Mouse (Mus musculus): ENCODE data around the gene Jmjd1c. TPM values are rescaled to one million over a fixed set of nuclear protein-coding genes. Genes with fewer than 3 reads are reported as not detected.

Jmjd1c gene
- polyA plus RNA-seq, 1 experiment from 2014 or later: 10.3 TPM

DNA sequence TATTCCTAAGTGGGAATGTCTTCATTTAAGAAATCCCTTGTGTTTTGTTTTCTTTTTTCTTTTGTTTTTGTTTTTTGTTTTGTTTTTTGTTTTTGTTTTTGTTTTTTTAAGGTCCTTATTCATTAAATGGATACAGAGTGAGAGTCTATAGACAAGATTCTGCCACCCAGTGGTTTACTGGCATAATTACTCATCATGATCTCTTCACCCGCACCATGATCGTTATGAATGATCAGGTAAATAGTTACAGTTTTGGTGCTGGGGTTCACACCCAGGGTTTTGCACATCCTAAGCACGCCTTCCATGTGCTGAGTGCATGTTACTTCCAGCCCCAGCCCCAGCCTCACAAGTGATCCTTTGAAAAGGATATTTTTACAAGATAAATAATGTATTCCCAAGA is 120.9 kb downstream of the Jmjd1c start:
- no peaks in the 10 kb centered on the region for H3K9me3 ChIP-seq (replicated peaks)
- no peak for ATAC-seq (ENCODE audit: insufficient read depth)
- H3K36me3 ChIP-seq (replicated peaks): peaks cover 39% of the 10 kb centered on the region
- no peak overlapping the region for H3K27ac ChIP-seq (replicated peaks)
- H3K9ac ChIP-seq: no peak overlapping the region
- no peak overlapping the region for H3K4me2 ChIP-seq
- H3K4me1 ChIP-seq (replicated peaks): peaks cover 3% of the 10 kb centered on the region; the same call in 1 of the 2 replicates
- H3K4me3 ChIP-seq (replicated peaks): no peak overlapping the region
- H3K27me3 ChIP-seq: no peaks in the 10 kb centered on the region
- WGBS (ENCODE audit: insufficient replicate concordance): 80% methylated on average over 3 of the region's 3 CpGs

DNA sequence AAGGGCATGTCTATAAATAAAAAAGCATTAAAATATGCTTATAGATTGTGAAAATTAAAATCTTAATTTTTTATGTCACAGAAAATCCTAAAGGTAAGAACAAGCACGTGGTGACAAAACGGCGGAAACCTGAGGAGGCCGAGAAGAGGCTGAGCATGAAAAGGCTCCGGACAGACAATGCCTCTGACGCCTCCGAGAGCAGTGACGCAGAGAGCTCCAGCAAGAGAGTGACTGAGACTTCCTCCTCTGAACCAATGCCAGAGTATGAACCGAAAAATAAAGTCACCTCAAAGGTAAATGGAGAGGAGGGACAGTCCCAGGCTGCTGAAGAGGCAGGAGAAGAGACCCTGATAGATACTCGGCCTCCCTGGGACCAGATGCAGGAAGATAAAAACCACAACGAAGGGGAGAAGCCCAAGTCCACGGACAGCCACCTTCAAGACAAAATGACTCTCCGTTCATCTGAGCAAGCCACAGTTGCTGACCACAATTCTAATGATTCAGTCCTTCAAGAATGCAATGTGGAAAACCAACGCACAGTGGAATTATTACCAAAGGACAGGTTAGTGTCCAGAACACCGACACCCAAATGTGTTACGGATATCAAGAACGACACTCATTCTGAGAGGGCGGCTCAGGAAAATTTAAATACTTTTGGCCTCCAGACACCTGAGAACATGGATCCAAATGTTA is 123.1 kb downstream of the Jmjd1c start:
- H3K9me3 ChIP-seq (replicated peaks): no peaks in the 10 kb centered on the region
- H3K4me2 ChIP-seq: no peak overlapping the region
- H3K9ac ChIP-seq: no peak overlapping the region
- peaks cover 51% of the 10 kb centered on the region for H3K36me3 ChIP-seq (replicated peaks)
- H3K27ac ChIP-seq (replicated peaks): no peak overlapping the region
- H3K4me1 ChIP-seq (replicated peaks): peaks cover 3% of the 10 kb centered on the region; the same call in 1 of the 2 replicates
- no peak for ATAC-seq (ENCODE audit: insufficient read depth)
- no peak overlapping the region for H3K4me3 ChIP-seq (replicated peaks)
- no peaks in the 10 kb centered on the region for H3K27me3 ChIP-seq
- 75% methylated on average over 18 of the region's 18 CpGs for WGBS (ENCODE audit: insufficient replicate concordance)

DNA sequence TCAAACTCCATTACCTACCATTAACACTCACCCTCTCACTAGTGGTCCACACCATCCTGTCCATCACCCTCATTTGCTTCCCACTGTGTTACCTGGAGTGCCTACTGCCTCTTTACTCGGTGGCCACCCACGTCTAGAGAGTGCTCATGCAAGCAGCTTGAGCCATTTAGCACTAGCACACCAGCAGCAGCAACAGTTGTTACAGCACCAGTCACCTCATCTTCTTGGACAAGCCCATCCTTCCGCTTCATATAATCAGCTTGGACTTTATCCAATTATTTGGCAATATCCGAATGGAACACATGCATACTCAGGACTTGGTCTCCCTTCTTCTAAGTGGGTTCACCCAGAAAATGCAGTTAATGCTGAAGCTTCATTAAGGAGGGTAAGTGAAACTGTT is 124.3 kb downstream of the Jmjd1c start:
- H3K9ac ChIP-seq: no peak overlapping the region
- H3K27ac ChIP-seq (replicated peaks): no peak overlapping the region
- H3K4me1 ChIP-seq (replicated peaks): no peaks in the 10 kb centered on the region
- H3K4me2 ChIP-seq: no peak overlapping the region
- H3K36me3 ChIP-seq (replicated peaks): peaks cover 60% of the 10 kb centered on the region
- H3K4me3 ChIP-seq (replicated peaks): no peak overlapping the region
- no peak for ATAC-seq (ENCODE audit: insufficient read depth)
- 71% methylated on average over 4 of the region's 4 CpGs for WGBS (ENCODE audit: insufficient replicate concordance)
- no peaks in the 10 kb centered on the region for H3K27me3 ChIP-seq
- H3K9me3 ChIP-seq (replicated peaks): no peaks in the 10 kb centered on the region

DNA sequence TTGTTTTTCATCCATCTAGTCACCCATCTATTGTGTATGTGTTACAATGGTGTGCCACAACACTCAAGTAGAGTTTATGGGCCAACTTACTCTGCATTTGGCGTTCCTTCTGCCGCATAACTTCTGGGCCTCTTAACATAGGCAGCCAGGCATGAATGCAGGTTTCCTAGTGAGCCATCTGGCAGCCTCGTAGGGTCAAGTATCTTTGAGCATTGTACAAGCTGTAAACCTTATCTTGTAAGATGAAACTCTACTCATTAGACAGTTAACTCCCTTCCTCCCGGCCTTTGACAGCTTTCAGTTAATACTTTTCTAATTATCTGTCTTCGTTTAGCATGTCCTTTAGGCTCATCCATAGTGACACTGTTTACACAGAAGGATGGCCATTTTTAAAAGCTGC is 125.4 kb downstream of the Jmjd1c start:
- peaks cover 71% of the 10 kb centered on the region for H3K36me3 ChIP-seq (replicated peaks)

DNA sequence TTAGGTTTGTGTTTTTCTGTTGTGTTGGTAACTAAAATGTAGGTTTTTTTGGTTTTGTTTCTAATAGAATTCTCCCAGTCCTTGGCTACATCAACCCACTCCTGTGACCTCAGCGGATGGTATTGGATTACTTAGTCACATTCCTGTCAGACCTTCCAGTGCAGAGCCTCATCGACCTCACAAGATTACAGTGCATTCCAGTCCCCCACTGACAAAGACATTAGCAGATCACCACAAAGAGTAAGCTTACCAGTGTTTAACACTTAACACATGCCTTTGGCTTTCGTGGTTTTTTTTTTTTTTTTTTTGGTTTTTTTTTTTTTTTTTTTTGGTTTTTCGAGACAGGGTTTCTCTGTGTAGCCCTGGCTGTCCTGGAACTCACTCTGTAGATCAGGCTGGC is 128.0 kb downstream of the Jmjd1c start:
- no peak for ATAC-seq (ENCODE audit: insufficient read depth)

More for the DNA sequence above, 125.4 kb downstream of the Jmjd1c start:
- Histone ChIP-seq H3K4me2 (no peak overlapping the region), H3K4me3 (replicated peaks) (no peak overlapping the region), H3K9me3 (replicated peaks) (no peaks in the 10 kb centered on the region), H3K27me3 (no peaks in the 10 kb centered on the region), H3K9ac (no peak overlapping the region), H3K27ac (replicated peaks) (no peak overlapping the region), H3K4me1 (replicated peaks) (no peaks in the 10 kb centered on the region)
- 40% methylated on average over 5 of the region's 5 CpGs for WGBS (ENCODE audit: insufficient replicate concordance)
- ATAC-seq (ENCODE audit: insufficient read depth): no peak

DNA sequence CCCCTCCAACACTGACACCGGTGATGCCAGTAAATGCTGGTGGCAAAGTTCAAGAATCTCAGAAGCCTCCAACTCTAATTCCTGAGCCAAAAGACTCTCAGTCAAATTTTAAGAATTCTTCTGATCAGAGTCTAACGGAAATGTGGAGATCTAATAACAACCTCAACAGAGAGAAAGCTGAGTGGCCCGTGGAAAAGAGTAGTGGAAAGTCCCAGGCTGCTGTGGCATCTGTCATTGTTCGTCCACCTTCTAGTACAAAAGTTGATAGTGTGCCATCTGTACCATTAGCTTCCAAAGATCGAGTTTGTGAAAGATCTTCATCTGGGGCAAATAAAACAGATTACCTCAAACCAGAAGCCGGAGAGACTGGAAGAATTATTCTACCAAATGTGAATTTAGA is 129.6 kb downstream of the Jmjd1c start:
- no peaks in the 10 kb centered on the region for H3K4me1 ChIP-seq (replicated peaks)
- H3K27ac ChIP-seq (replicated peaks): no peak overlapping the region
- no peaks in the 10 kb centered on the region for H3K9me3 ChIP-seq (replicated peaks)
- H3K27me3 ChIP-seq: no peaks in the 10 kb centered on the region
- no peak for ATAC-seq (ENCODE audit: insufficient read depth)
- no peak overlapping the region for H3K4me2 ChIP-seq
- H3K36me3 ChIP-seq (replicated peaks): peaks cover 68% of the 10 kb centered on the region
- H3K9ac ChIP-seq: no peak overlapping the region
- 77% methylated on average over 6 of the region's 6 CpGs for WGBS (ENCODE audit: insufficient replicate concordance)
- no peak overlapping the region for H3K4me3 ChIP-seq (replicated peaks)

More for the DNA sequence above, 128.0 kb downstream of the Jmjd1c start:
- Histone ChIP-seq H3K27me3 (no peaks in the 10 kb centered on the region), H3K27ac (replicated peaks) (no peak overlapping the region), H3K4me2 (no peak overlapping the region), H3K4me1 (replicated peaks) (no peaks in the 10 kb centered on the region), H3K9ac (no peak overlapping the region), H3K36me3 (replicated peaks) (peaks cover 70% of the 10 kb centered on the region), H3K9me3 (replicated peaks) (no peaks in the 10 kb centered on the region), H3K4me3 (replicated peaks) (no peak overlapping the region)
- 63% methylated on average over 3 of the region's 4 CpGs for WGBS (ENCODE audit: insufficient replicate concordance)

DNA sequence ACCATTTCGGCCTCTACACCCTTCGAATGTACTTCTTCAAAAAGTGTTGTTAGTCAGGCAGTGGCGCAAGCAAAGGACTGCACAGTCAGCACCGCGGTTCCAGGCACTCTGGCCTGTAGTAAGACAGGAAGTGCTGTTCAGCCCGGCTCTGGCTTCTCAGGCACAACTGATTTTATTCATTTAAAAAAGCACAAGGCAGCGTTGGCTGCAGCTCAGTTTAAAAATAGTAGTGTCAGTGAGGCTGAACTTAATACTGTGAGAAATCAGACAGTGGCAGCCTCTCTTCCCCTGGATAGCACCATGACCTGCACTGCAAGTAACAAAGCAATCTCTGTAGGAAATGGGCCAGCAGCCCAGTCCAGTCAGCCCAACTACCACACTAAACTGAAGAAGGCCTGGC is 130.2 kb downstream of the Jmjd1c start:
- WGBS (ENCODE audit: insufficient replicate concordance): 41% methylated on average over 7 of the region's 7 CpGs

DNA sequence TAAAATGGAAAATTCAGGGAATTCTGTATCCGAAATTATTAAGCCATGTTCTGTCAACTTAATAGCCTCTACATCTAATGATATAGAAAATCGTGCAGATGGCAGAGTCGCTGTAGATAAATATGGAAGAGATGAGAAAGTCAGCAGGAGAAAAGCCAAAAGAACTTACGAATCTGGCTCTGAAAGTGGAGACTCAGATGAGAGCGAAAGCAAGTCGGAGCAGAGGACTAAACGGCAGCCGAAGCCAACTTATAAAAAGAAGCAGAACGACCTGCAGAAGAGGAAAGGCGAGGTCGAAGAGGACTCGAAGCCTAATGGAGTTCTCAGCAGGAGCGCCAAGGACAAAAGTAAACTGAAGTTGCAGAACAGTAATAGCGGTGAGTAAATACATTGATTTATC is 130.6 kb downstream of the Jmjd1c start:
- Histone ChIP-seq H3K4me1 (replicated peaks) (no peaks in the 10 kb centered on the region), H3K27ac (replicated peaks) (no peak overlapping the region), H3K27me3 (no peaks in the 10 kb centered on the region), H3K9ac (no peak overlapping the region), H3K4me2 (no peak overlapping the region), H3K4me3 (replicated peaks) (no peak overlapping the region), H3K9me3 (replicated peaks) (no peaks in the 10 kb centered on the region), H3K36me3 (replicated peaks) (peaks cover 73% of the 10 kb centered on the region)
- WGBS (ENCODE audit: insufficient replicate concordance): 81% methylated on average over 14 of the region's 14 CpGs
- ATAC-seq (ENCODE audit: insufficient read depth): no peak

More for the DNA sequence above, 130.2 kb downstream of the Jmjd1c start:
- ATAC-seq (ENCODE audit: insufficient read depth): no peak
- Histone ChIP-seq H3K4me2 (no peak overlapping the region), H3K36me3 (replicated peaks) (peaks cover 70% of the 10 kb centered on the region), H3K9ac (no peak overlapping the region), H3K4me3 (replicated peaks) (no peak overlapping the region), H3K9me3 (replicated peaks) (no peaks in the 10 kb centered on the region), H3K4me1 (replicated peaks) (no peaks in the 10 kb centered on the region), H3K27ac (replicated peaks) (no peak overlapping the region), H3K27me3 (no peaks in the 10 kb centered on the region)

DNA sequence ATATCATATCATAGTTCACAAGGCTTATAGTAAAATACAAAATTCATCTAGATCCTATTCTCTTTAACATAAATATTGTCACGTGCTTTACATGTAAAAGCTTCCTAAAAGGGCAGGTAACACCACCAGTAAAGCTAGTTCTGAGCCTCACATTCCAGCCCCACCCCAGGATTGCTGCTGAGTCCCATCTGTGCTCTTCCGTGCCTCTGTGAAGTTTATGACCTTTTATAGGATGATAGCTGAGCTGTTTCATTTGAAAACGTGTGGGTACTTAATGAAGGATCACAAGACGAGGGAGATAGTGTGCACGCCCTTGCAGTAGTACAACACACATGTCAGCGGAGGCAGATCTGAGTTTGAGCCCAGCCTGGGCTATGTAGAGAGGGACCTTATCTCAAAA is 134.5 kb downstream of the Jmjd1c start:
- H3K9me3 ChIP-seq (replicated peaks): no peaks in the 10 kb centered on the region
- no peak overlapping the region for H3K4me2 ChIP-seq
- H3K4me3 ChIP-seq (replicated peaks): no peak overlapping the region
- H3K27me3 ChIP-seq: no peaks in the 10 kb centered on the region
- peaks cover 78% of the 10 kb centered on the region for H3K36me3 ChIP-seq (replicated peaks)
- no peaks in the 10 kb centered on the region for H3K4me1 ChIP-seq (replicated peaks)
- H3K27ac ChIP-seq (replicated peaks): no peak overlapping the region
- no peak for ATAC-seq (ENCODE audit: insufficient read depth)
- WGBS (ENCODE audit: insufficient replicate concordance): 73% methylated on average over 6 of the region's 6 CpGs
- no peak overlapping the region for H3K9ac ChIP-seq

DNA sequence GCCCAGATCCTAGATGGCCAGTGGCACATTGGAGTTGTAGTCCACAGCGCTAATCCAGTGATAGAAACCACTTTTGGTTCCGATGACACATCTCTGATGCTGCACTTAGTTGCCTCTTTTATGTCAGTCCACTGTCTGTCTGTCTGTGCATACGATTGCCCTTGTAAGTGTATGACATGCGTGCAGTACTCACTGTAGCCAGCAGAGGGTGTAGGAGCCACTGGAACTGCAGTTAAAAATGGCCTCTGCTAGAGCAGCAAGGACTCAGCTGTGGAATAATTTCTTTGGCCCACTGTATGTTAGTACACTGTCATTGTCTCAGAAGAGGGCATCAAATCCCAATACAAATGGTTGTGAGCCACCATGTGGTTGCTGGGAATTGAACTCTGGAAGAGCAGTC is 151.2 kb downstream of the Jmjd1c start:
- Histone ChIP-seq H3K27me3 (no peaks in the 10 kb centered on the region), H3K36me3 (replicated peaks) (peaks cover 75% of the 10 kb centered on the region), H3K4me3 (replicated peaks) (no peak overlapping the region), H3K9ac (no peak overlapping the region), H3K27ac (replicated peaks) (no peak overlapping the region), H3K9me3 (replicated peaks) (no peaks in the 10 kb centered on the region), H3K4me2 (no peak overlapping the region), H3K4me1 (replicated peaks) (no peaks in the 10 kb centered on the region)
- WGBS (ENCODE audit: insufficient replicate concordance): 78% methylated on average over 4 of the region's 4 CpGs
- ATAC-seq (ENCODE audit: insufficient read depth): no peak

DNA sequence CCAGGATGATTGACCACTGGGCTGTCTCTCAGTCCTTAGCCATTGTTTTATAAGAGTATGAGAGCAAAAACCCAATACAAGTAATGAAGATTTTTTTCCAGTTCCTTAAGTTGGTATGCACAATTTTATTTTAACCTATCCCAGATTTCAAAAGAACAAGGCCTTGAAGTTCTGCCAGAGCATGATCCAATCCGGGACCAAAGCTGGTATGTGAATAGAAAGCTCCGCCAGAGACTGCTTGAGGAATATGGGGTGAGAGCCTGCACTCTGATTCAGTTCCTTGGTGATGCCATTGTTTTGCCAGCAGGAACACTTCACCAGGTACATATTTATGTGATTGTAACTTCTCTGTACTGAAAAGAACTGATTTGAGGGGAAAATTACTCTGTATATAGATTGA is 153.6 kb downstream of the Jmjd1c start:
- Histone ChIP-seq H3K4me2 (no peak overlapping the region), H3K4me1 (replicated peaks) (no peaks in the 10 kb centered on the region; the same call in 1 of the 2 replicates), H3K27me3 (no peaks in the 10 kb centered on the region), H3K27ac (replicated peaks) (no peak overlapping the region), H3K4me3 (replicated peaks) (no peak overlapping the region), H3K9me3 (replicated peaks) (no peaks in the 10 kb centered on the region), H3K9ac (no peak overlapping the region), H3K36me3 (replicated peaks) (peaks cover 73% of the 10 kb centered on the region)
- ATAC-seq (ENCODE audit: insufficient read depth): no peak
- 82% methylated on average over 2 of the region's 2 CpGs for WGBS (ENCODE audit: insufficient replicate concordance)

DNA sequence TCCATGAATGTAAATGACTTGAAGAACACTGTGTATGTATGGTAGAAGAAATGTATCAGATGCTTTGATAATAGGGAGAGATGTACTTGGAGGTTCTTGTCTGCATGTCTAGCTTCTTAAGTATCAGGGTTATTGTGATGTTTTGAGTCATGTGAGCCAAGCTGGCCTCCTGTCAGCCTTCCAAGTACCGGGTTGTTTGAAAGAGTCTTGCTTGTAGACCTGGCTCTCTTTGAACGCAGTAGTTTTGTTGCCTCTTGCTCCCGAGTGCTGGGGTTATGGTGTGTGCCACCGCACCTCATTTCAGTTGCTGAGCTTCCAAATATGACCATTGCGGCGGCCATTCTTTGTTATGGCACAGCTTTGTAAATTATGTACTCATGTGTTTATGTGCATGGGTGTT is 154.9 kb downstream of the Jmjd1c start:
- no peak overlapping the region for H3K9ac ChIP-seq
- no peak overlapping the region for H3K27ac ChIP-seq (replicated peaks)
- H3K4me2 ChIP-seq: no peak overlapping the region
- ATAC-seq (ENCODE audit: insufficient read depth): no peak
- no peaks in the 10 kb centered on the region for H3K9me3 ChIP-seq (replicated peaks)
- no peak overlapping the region for H3K4me3 ChIP-seq (replicated peaks)
- peaks cover 72% of the 10 kb centered on the region for H3K36me3 ChIP-seq (replicated peaks)
- H3K27me3 ChIP-seq: no peaks in the 10 kb centered on the region
- H3K4me1 ChIP-seq (replicated peaks): no peaks in the 10 kb centered on the region; the same call in 1 of the 2 replicates
- 88% methylated on average over 6 of the region's 6 CpGs for WGBS (ENCODE audit: insufficient replicate concordance)

Measured in liver, embryonic 15.5 days (tissue).